Mouse (Mus musculus) kidney, adult 18-20 months (tissue): ENCODE results near the gene Grin2b.

ENCODE experiments used
- DNase-seq: peaks from one replicate; pipeline ENCODE4 v3.0.0; 2021

Grin2b gene

GRCm38 (mm10) chr6:135674380-135674779 is 498.9 kb downstream of the Grin2b start:
- DNase-seq: no peak

GRCm38 (mm10) chr6:135672003-135672402 is 501.3 kb downstream of the Grin2b start:
- no peak for DNase-seq
